Mouse (Mus musculus): ENCODE results near the gene Gm11037. TPM values are rescaled to one million over a fixed set of nuclear protein-coding genes. Genes with fewer than 3 reads are reported as not detected.

The Gm11037 gene
- polyA plus RNA-seq, 1 experiment from 2014 or later = not detected

- Histone ChIP-seq H3K27ac (replicated peaks in 1 of 2; ENCODE audit: control insufficient read depth in 1 of 2, insufficient read depth in 1 of 2, low read depth in 2 of 2, low read length in 2 of 2) (no peak overlapping the region), H3K4me3 (ENCODE audit: control insufficient read depth in 1 of 2, insufficient read depth in 1 of 2, low read depth in 1 of 2, low read length in 2 of 2) (no peak overlapping the region), H3K36me3 (ENCODE audit: control insufficient read depth, insufficient read depth, low read length) (peaks cover 90% of the 10 kb centered on the region), H3K4me1 (ENCODE audit: control insufficient read depth in 2 of 2, insufficient read depth in 2 of 2, low read length in 2 of 2) (peaks cover 8 to 12% of the 10 kb centered on the region in 2 experiments), H3K9ac (ENCODE audit: low read length) (no peak overlapping the region), H3K9me3 (ENCODE audit: control insufficient read depth, low read length) (no peaks in the 10 kb centered on the region), H3K27me3 (ENCODE audit: control insufficient read depth, insufficient read depth, low read length) (no peaks in the 10 kb centered on the region), H3K4me2 (ENCODE audit: low read length) (no peak overlapping the region)
- 51% methylated on average over 13 of the region's 13 CpGs for WGBS
- no peak for ATAC-seq (ENCODE audit: insufficient number of reproducible peaks, insufficient read depth, low FRiP score, low read depth)
These were observed 11.8 kb downstream of the Gm11037 start for GRCm38 (mm10) chr2:131145121-131145520.

DNA sequence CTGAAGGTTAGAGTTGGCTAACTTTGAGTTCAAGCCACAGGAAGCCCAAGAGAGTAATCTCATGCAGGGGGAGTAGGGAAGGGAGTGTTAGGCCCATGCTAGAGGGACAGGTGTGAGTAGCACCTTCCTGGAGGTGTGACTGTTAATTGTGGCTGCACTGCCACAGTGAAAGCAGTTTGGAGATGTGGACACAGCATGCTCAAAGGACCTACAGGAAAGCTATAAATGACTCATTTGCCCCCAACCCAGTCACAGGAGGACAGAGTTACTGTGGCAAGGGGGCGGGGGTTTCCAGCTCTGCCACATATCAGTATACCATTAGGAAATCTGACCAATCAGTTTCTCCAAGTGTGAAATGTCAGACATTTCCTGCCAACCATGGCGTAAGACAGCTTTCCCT is 12.2 kb downstream of the Gm11037 start:
- H3K4me2 ChIP-seq (ENCODE audit: low read length) = no peak overlapping the region
- H3K27me3 ChIP-seq (ENCODE audit: control insufficient read depth, insufficient read depth, low read length) = no peaks in the 10 kb centered on the region
- no peaks in the 10 kb centered on the region for H3K9me3 ChIP-seq (ENCODE audit: control insufficient read depth, low read length)
- peaks cover 94% of the 10 kb centered on the region for H3K36me3 ChIP-seq (ENCODE audit: control insufficient read depth, insufficient read depth, low read length)
- H3K27ac ChIP-seq (replicated peaks in 1 of 2; ENCODE audit: control insufficient read depth in 1 of 2, insufficient read depth in 1 of 2, low read depth in 2 of 2, low read length in 2 of 2) = no peak overlapping the region
- no peak overlapping the region for H3K4me3 ChIP-seq (ENCODE audit: control insufficient read depth in 1 of 2, insufficient read depth in 1 of 2, low read depth in 1 of 2, low read length in 2 of 2)
- H3K9ac ChIP-seq (ENCODE audit: low read length) = no peak overlapping the region
- H3K4me1 ChIP-seq (ENCODE audit: control insufficient read depth in 2 of 2, insufficient read depth in 2 of 2, low read length in 2 of 2) = peaks cover 4 to 10% of the 10 kb centered on the region in 2 experiments
- 80% methylated on average over 2 of the region's 2 CpGs for WGBS
- no peak for ATAC-seq (ENCODE audit: insufficient number of reproducible peaks, insufficient read depth, low FRiP score, low read depth)

- Histone ChIP-seq H3K36me3 (ENCODE audit: control insufficient read depth, insufficient read depth, low read length) (peaks cover 96% of the 10 kb centered on the region), H3K4me3 (ENCODE audit: control insufficient read depth in 1 of 2, insufficient read depth in 1 of 2, low read depth in 1 of 2, low read length in 2 of 2) (no peak overlapping the region), H3K27ac (replicated peaks in 1 of 2; ENCODE audit: control insufficient read depth in 1 of 2, insufficient read depth in 1 of 2, low read depth in 2 of 2, low read length in 2 of 2) (no peak overlapping the region), H3K9me3 (ENCODE audit: control insufficient read depth, low read length) (no peaks in the 10 kb centered on the region), H3K9ac (ENCODE audit: low read length) (no peak overlapping the region), H3K4me2 (ENCODE audit: low read length) (no peak overlapping the region), H3K27me3 (ENCODE audit: control insufficient read depth, insufficient read depth, low read length) (no peaks in the 10 kb centered on the region), H3K4me1 (ENCODE audit: control insufficient read depth in 2 of 2, insufficient read depth in 2 of 2, low read length in 2 of 2) (peaks cover 0 to 5% of the 10 kb centered on the region in 2 experiments; a peak in 1 of 4 replicates)
- ATAC-seq (ENCODE audit: insufficient number of reproducible peaks, insufficient read depth, low FRiP score, low read depth) = no peak
- WGBS = 81% methylated on average over 21 of the region's 21 CpGs
These were observed 13.1 kb downstream of the Gm11037 start for GRCm38 (mm10) chr2:131146193-131147042.

- H3K36me3 ChIP-seq (ENCODE audit: control insufficient read depth, insufficient read depth, low read length) = peaks cover 96% of the 10 kb centered on the region
- H3K4me1 ChIP-seq (ENCODE audit: control insufficient read depth in 2 of 2, insufficient read depth in 2 of 2, low read length in 2 of 2) = peaks cover 0 to 5% of the 10 kb centered on the region in 2 experiments; a peak in 1 of 4 replicates
- WGBS = 90% methylated on average over 8 of the region's 8 CpGs
- H3K4me3 ChIP-seq (ENCODE audit: control insufficient read depth in 1 of 2, insufficient read depth in 1 of 2, low read depth in 1 of 2, low read length in 2 of 2) = no peak overlapping the region
- ATAC-seq (ENCODE audit: insufficient number of reproducible peaks, insufficient read depth, low FRiP score, low read depth) = no peak
- H3K27ac ChIP-seq (replicated peaks in 1 of 2; ENCODE audit: control insufficient read depth in 1 of 2, insufficient read depth in 1 of 2, low read depth in 2 of 2, low read length in 2 of 2) = no peak overlapping the region
- no peaks in the 10 kb centered on the region for H3K9me3 ChIP-seq (ENCODE audit: control insufficient read depth, low read length)
- no peaks in the 10 kb centered on the region for H3K27me3 ChIP-seq (ENCODE audit: control insufficient read depth, insufficient read depth, low read length)
- no peak overlapping the region for H3K4me2 ChIP-seq (ENCODE audit: low read length)
- no peak overlapping the region for H3K9ac ChIP-seq (ENCODE audit: low read length)
These were observed 13.7 kb downstream of the Gm11037 start for GRCm38 (mm10) chr2:131147043-131147365.

DNA sequence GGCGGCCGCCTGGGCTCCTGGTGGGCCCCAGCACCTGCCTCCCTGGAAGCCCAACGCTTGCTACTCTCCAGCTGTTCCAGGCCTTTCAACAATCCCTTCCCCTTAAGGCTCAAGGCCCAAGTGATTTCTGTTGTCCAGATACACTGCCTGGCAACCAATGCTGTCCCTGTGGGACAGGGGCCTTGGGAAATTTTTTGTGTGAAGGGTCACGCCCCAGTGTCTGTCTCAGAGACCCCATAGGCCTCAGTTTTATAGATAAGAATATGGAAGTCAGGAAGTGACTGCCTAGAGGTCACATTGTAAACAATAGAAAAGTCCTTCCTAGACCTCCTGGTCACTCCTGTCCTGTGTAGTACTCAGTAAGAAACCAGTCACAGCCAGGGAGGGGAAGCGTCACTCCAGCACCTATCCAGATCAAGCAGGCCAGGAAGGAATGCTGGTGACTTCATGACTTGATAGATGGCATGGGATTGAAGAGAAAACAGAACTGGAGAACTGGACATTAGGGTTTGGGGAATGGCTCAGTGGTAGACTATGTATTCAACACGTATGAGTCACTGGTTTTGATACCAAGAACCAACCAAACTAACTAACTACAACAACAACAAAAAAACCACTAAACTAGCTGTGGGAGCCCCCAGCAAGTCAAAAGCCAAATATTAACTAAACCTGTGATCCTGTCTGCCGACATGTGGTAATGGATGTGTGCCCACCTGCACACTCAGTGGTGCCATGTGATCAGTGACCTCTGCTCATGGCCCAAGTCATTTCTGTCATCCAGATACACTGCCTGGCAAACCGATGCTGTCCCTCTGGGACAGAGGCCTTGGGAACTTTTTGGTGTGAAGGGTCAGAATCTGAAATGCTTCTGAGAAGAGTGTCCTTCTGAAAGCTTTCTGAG is 15.3 kb downstream of the Gm11037 start:
- Histone ChIP-seq H3K4me1 (ENCODE audit: control insufficient read depth in 2 of 2, insufficient read depth in 2 of 2, low read length in 2 of 2) (peaks cover 0 to 2% of the 10 kb centered on the region in 2 experiments; a peak in 1 of 4 replicates), H3K36me3 (ENCODE audit: control insufficient read depth, insufficient read depth, low read length) (peaks cover 97% of the 10 kb centered on the region), H3K4me2 (ENCODE audit: low read length) (no peak overlapping the region), H3K27me3 (ENCODE audit: control insufficient read depth, insufficient read depth, low read length) (no peaks in the 10 kb centered on the region), H3K27ac (replicated peaks in 1 of 2; ENCODE audit: control insufficient read depth in 1 of 2, insufficient read depth in 1 of 2, low read depth in 2 of 2, low read length in 2 of 2) (no peak overlapping the region), H3K9ac (ENCODE audit: low read length) (no peak overlapping the region), H3K9me3 (ENCODE audit: control insufficient read depth, low read length) (no peaks in the 10 kb centered on the region), H3K4me3 (ENCODE audit: control insufficient read depth in 1 of 2, insufficient read depth in 1 of 2, low read depth in 1 of 2, low read length in 2 of 2) (no peak overlapping the region)
- 68% methylated on average over 8 of the region's 8 CpGs for WGBS
- ATAC-seq (ENCODE audit: insufficient number of reproducible peaks, insufficient read depth, low FRiP score, low read depth) = no peak

GRCm38 (mm10) chr2:131149254-131149578 is 15.9 kb downstream of the Gm11037 start:
- Histone ChIP-seq H3K4me2 (ENCODE audit: low read length) (no peak overlapping the region), H3K27me3 (ENCODE audit: control insufficient read depth, insufficient read depth, low read length) (no peaks in the 10 kb centered on the region), H3K4me3 (ENCODE audit: control insufficient read depth in 1 of 2, insufficient read depth in 1 of 2, low read depth in 1 of 2, low read length in 2 of 2) (no peak overlapping the region), H3K4me1 (ENCODE audit: control insufficient read depth in 2 of 2, insufficient read depth in 2 of 2, low read length in 2 of 2) (peaks cover 0 to 2% of the 10 kb centered on the region in 2 experiments; a peak in 1 of 4 replicates), H3K9ac (ENCODE audit: low read length) (no peak overlapping the region), H3K9me3 (ENCODE audit: control insufficient read depth, low read length) (no peaks in the 10 kb centered on the region), H3K27ac (replicated peaks in 1 of 2; ENCODE audit: control insufficient read depth in 1 of 2, insufficient read depth in 1 of 2, low read depth in 2 of 2, low read length in 2 of 2) (no peak overlapping the region), H3K36me3 (ENCODE audit: control insufficient read depth, insufficient read depth, low read length) (peaks cover 92% of the 10 kb centered on the region)
- 91% methylated on average over 3 of the region's 3 CpGs for WGBS
- no peak for ATAC-seq (ENCODE audit: insufficient number of reproducible peaks, insufficient read depth, low FRiP score, low read depth)

DNA sequence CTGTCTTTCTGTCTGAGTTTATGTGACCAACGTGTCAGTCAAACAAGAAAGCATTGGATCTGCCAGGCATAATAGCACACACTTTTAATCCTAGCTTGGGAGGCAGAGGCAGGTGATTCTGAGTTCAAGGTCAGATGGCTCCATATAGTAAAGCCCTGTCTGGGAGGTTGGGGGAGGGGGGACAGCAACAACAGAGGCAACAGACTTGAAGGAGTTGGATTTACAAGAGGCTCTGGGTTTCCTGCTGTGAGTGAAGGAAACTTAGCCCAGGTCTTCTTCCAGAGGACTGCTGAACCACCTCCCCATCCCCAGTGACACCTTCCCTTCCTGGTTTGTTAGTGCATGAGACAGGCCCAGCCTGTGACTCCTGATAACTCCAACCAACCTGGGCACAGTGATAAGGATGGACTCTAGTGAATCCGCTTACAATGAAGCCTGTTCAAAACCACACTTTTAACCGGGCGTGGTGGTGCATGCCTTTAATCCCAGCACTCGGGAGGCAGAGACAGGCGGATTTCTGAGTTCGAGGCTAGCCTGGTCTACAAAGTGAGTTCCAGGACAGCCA is 19.0 kb downstream of the Gm11037 start:
- Histone ChIP-seq H3K4me3 (ENCODE audit: control insufficient read depth in 1 of 2, insufficient read depth in 1 of 2, low read depth in 1 of 2, low read length in 2 of 2) (no peak overlapping the region), H3K4me2 (ENCODE audit: low read length) (no peak overlapping the region), H3K27ac (replicated peaks in 1 of 2; ENCODE audit: control insufficient read depth in 1 of 2, insufficient read depth in 1 of 2, low read depth in 2 of 2, low read length in 2 of 2) (no peak overlapping the region), H3K9me3 (ENCODE audit: control insufficient read depth, low read length) (no peaks in the 10 kb centered on the region), H3K27me3 (ENCODE audit: control insufficient read depth, insufficient read depth, low read length) (no peaks in the 10 kb centered on the region), H3K36me3 (ENCODE audit: control insufficient read depth, insufficient read depth, low read length) (peaks cover 75% of the 10 kb centered on the region), H3K9ac (ENCODE audit: low read length) (no peak overlapping the region), H3K4me1 (ENCODE audit: control insufficient read depth in 2 of 2, insufficient read depth in 2 of 2, low read length in 2 of 2) (peaks cover 6 to 7% of the 10 kb centered on the region in 2 experiments; a peak in 2 of 4 replicates)
- no peak for ATAC-seq (ENCODE audit: insufficient number of reproducible peaks, insufficient read depth, low FRiP score, low read depth)
- 85% methylated on average over 7 of the region's 7 CpGs for WGBS
